Mouse (Mus musculus): ENCODE measurements around the gene Hmga1.
A peak's percentile ranks its signal among the peaks of the same experiment; 100 is the strongest.

Hmga1 gene

DNA sequence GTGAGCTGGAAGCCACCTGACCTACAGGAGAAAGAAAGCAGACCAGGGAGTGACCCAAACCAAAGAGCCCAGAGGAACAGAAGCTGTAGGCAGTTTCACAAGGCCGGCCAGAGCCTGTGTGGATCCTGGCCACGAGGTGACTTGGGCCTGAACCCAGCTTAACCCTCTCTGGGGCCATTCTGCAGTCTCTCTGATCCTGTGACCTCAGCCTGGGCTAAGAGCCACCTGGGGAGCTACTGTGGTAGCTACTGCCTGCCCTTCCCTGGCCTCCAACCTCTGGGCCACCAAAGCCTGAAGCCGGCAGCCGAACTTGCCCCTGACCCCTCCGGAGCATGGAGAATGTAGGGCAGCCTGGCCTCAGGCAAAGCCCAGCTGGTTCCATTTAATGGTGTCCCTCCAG lies 27.5 kb upstream of the Hmga1 start:
- DNase-seq (ENCODE audit: low spot score): no peak

DNA sequence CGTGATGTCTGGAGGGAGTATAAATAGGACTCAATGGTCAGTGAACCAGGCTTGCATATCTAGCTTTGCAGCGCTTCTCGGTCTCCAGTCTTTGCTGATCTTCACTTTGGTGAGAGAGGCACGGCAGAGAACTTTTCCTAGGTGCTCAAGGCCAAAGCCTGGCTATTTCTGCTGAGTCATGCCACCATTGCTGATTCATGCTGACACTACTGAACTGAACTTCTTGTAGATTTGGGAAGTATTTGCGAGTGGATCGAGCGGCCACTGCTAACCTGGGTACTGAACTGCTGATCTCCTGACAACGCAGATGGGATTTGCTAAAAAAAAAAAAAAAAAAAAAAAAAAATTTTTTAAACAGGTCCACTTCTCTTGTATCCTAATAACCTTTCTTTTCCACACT lies 24.2 kb upstream of the Hmga1 start:
- no peak for DNase-seq (ENCODE audit: low spot score)

DNA sequence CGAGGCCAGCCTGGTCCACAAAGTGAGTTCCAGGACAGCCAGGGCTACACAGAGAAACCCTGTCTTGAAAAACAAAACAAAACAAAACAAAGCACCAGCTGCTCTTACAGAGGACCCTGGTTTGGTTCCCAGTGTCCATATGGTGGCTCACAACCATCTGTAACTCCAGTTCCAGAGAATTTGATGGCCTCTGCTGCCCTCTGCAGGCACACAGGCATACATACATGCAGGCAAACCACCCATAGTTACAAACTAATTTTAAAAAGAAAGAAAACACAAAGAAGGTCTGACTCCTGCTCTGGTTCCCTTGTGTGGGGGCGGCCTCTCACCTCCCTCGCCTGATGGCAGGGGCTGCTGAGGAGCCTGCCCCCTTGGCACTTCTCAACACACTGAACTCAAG lies 22.9 kb upstream of the Hmga1 start:
- no peak for DNase-seq (ENCODE audit: low spot score)

DNA sequence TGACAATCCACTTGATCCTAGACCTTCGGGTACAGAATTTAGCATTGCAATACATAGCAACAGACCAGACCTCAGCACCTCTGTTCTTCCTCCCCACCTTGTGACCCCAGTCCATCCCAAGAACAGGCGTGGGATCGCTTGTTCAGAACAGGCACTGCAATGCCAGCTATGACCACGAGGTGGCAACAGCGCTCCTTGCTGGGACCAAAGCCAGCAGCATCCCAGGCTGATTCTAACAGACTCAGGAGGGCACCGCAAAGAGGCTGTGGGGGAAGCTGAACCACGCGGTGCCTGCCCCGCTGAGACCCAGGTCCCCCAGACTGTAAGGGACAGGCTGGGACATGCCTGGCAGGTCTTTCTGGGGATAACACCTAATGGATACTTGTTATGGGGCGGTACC lies 21.6 kb upstream of the Hmga1 start:
- peak; percentile 86 for DNase-seq (ENCODE audit: low spot score)

DNA sequence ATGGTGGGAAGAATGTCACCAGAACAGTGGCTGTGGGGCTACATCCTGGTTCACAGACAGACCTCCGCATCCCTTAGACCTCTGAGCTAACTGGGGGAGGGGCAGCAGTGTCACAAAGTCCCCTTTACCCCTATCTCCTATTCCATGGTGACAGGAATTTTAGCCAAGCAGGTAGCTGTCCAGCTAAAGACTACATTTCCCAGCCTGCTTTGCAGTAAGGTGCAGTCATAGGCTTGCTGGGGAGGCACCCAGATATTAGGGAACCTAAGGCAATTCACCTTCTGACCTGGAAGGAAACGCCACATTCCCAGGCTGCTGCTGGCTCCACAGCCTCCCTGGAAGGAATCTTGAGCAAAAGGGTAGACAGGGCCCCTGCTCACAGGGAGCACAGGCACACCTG lies 15.0 kb upstream of the Hmga1 start:
- DNase-seq (ENCODE audit: low spot score): no peak

DNA sequence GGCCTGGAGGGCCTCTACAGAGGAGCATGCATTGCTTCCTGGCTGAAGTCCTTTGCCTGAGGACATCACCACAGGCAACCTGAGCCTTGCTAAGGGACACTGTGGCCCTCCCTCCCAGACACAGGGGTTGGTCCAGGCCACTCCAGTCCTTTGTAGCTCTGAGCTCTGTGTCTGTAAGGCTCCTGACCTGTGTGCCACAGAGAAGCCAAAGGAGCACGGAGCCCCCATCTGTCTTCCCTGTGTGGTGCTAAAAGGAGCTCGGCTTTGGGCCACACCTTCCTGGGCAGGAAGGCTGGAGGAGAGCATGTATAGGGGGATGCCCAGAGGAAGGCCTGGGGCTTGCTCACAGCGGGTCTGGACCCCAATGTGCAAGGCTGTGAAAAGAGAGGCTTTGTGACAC lies 14.3 kb upstream of the Hmga1 start:
- no peak for DNase-seq (ENCODE audit: low spot score)

DNA sequence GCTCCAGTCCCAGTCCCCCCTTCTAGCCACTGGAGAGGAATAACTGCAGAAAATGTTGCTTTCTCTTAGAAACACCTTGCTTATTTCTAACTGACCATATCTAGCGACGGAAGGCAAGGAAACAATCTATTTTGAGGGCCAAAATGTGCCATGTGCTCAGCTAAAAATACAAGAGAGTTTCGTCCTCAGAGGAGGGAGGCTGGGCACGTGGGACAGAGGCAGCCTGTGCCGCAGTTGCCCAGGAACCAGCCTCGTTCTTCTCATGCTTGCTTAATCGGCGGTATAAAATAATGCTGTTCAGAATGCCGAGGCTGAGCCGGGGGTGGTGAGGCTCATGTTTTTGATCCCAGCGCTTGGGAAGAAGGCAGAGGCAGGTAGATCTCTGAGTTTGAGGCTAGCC lies 11.7 kb upstream of the Hmga1 start:
- DNase-seq (ENCODE audit: low spot score): no peak

DNA sequence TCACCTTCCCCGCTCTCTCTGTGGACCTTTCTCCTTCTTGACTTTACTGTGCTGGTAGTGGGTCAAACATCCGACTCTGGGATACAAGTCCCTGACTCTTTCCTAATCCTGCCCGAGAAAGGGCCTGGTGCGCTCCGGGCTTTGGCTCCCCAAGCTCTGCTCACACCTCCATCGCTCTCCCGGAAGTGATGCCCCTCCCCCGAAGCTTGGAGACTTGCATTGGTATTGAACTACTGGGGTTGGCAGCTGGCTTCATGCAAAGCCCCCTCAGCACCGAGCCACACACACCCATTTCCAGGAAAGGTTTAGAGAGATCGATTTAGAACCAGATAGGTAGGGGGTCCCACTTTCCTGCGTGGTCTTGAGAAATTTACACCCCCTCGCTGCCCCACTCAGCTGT lies 10.3 kb upstream of the Hmga1 start:
- DNase-seq (ENCODE audit: low spot score): no peak

DNA sequence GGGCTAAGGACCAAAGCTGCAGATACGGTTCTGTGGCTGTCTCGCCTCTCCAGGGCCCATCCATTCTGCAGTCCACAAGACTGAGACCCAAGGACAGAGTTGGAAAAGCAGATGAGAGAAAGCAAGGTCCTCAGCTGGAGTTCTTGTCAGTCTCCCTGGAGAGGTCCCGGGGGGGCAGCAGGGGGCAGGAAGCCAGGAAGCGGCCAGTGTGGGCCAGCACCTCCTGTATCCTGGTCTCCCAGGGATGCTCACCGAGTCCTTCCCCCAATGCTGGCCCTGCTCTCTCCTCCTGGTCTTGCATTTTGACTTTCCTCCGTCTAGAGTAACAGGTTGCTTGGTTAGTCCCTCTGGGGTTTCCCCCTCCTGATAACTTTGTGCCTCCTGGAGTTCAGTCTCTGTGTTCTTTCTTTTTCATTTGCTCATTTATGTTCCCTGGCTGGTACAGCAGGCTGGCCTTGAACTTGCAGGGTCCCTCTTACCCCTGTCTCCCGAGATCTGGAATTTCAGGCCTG lies 9.7 kb upstream of the Hmga1 start:
- DNase-seq (ENCODE audit: low spot score): no peak

DNA sequence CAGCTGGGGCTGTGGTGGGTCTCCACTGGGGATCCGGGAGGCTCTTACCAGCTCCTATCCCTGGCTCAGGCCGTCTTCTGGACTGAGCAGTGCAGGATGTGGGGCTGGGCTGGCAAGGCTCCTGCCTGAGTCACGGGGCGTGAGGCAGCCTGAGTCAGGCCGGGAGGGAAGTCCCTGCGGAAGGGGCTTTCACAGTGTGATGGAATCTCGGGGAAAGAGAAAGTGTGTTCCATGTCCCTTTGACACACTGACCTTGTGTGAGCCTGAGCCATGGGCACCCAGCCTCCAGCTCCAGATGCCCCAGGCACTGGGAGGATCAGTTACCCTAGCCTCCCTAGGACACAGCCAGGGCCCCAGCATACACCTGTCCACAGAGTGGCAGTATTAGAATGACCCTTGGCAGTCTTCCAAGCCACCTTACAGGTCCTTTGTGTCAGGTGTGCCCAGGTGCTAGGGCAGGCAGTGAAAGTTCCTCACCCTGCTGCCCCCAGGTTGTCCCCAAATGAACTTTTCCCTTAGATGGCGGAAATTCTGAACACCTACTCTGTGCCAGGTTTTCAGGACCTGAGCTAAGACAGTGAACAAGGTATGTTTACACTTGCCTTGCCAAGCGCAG lies 8.9 kb upstream of the Hmga1 start:
- DNase-seq (ENCODE audit: low spot score): no peak

DNA sequence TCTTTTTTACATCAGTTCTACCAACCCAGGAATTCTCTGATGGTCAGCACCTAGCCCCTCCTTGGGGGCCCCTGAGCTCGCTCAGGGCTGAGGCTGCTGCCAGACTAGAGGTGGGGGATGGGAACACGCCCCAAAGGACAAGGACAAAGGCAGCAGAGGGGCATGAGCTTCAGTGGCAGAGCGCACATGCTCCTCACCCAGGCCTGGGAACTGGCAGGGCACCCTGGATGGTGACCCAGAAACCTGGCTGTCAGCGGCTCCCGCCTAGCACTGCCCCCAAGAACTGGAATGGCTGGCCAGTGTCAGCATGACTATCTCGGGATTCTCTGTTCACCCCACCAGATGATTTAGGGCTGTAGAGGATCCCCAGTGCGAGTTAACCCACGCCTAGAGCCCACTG lies 7.1 kb upstream of the Hmga1 start:
- DNase-seq (ENCODE audit: low spot score): no peak

DNA sequence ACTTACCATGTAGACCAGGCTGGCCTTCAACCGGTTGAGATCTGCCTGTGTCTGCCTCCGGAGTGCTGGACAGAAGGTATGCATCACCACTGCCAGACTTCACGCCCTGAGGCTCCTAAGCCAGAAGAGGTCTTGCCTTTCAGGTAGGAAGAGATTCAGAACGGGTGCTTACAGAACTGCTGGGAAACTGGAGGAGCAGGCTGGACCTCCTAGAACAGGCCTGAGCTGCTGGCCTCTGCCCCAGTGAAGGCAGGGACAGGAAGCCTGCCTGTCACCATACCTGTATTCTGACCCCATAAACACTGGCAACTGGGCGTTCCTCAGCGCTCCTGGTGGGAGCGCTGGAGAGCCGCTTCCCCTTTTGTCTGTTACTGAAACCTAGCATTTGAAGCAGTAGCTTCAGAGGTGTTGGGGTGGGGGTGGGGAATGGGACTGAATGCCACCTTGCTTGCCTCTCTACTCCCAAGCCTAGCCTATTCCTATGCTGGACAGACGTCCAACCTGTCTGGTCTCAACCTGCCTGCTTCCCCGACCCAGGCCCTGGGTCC lies 4.8 kb upstream of the Hmga1 start:
- no peak for DNase-seq (ENCODE audit: low spot score)

DNA sequence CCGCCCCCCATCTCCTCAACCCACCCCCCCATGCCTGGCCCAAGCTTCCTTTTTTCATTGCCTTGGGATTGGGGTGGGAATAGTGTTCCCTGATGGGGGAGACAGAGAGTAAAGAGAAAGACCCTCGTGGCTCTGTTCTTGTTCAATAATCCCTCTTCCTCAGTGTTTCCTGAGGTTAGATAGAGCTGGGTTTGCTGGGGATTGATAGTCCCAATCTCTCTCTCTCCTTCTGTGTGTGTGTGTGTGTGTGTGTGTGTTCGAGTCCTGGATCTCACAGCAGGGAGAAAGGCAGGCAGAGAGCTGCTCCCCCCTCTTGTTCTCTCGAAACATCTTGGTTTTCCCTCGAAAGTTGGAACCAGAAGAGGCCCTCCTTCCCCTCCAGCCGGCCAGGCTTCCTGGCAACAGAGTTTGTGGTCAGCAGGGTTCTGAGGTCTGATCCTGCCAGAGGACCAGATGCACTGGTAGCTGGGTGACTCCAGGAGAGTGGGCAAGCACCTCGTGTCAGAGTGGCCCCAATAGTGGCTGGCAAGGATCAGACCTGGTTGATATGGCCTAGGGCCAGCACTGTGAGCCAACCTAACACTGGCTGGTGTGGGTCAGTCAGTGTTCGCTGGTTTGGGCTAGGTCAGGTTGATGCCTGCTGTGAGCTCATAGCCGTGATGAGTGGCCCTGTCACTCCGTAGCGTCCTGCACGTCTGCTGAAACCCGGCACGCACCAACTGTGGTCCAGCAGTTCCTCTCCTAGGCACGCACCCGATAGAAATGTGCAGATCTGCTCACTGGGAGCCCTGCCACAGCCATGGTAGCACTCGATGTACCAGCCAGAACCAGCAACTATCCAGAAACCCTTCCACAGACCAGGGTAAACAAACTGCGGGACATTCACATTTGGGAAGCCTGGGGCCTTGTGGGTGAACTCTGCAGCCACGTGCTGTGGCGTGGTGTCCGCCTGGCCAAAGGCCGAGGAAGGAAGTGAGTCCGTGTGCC lies 3.8 kb upstream of the Hmga1 start:
- no peak for DNase-seq (ENCODE audit: low spot score)

DNA sequence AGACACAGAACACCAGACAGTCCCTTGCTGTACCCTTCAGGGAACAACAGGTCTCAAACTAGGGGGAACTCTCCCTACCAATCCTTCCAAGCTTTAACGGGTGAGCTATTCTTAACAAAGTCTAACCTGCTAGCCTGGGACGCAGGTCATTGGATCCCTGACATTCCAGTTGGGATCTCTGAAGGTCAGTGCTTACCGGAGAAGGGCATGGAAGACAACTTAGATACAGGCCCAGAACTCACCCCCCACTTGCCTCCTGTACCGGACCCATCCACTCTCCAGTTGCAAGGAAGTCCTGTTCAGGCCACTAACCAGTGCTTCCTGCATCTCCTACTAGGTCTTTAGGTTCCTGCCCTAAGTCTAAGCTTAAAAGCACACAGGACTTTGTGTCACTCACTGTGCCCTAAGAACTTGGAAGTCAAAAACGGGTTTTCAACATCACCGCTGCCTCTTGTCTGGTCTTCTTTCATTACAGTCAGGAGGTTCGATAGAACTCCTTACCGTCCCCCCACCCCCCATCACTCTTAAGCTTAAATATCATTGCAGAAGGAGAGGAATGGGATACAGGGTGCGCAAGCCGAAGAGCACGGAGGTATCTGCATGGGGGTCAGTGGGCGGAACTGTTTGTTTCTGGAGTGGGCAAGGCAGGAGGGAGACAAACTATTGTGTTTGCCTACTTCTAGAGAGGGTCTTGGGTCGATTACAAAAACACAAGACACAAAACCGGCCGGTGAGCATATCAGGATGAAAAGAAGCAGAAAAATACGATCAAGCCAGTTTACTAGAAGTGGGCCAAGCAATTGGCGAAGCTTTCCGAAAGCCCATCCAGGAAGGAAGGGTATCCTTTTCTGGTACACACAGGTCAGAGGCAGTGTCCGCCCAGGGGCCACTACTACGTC lies 2.0 kb upstream of the Hmga1 start:
- DNase-seq (ENCODE audit: low spot score): no peak

DNA sequence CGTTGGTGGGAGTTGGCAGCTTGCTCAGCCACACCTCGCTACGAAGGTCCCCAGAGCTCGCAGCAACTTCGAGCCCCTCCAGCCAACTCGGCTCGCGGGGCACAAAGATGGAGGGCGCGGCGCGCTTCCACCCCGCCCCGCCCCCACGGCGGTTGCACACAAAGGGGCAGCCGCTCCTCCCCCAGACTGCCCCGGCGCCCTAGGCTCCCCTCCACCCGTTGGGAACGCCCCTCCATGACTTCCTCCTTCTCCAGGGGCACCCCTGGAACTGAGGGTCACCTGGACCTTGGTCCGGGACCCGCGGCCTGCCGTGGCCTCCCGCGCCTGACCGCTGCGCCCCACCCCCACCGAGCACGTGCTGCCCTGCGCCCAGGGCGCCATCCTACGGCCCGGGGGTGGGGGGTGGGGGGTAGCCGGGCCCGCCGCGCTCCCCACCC lies 1.2 kb upstream of the Hmga1 start:
- DNase-seq (ENCODE audit: low spot score): peak; percentile 30

DNA sequence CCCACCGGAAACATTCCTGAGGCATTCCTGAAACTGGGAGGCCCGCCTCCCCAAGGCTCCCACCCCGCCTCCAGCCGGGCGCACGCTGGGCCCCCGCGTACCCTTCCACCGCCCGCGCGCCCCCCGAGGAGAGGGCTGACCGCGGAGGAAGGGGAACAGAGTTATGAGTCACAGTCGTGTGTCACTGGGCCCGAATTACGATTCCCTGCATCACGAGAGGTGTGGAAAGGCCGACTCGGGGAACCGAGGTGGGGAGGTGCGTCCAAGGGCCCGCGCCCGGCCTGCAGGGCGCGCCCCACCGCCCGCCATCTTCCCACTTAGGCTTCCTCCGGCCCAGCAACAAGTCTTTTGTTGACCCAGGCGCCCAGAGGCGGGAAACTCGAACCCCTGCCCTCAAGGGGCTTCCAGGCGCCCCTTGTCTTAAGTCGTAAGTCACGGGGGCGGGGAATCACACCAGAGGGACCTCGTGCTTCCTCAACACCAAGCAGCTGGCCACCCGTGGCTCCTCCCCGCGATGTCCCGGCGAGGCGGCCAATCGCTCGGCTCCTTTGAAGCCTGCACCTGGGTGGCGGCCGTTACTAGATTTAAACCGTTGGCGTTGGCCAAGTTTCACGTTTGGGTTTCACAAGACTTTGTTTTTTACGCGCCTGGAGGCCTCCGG lies 655 bp upstream of the Hmga1 start:
- DNase-seq (ENCODE audit: low spot score): peak; percentile 71

DNA sequence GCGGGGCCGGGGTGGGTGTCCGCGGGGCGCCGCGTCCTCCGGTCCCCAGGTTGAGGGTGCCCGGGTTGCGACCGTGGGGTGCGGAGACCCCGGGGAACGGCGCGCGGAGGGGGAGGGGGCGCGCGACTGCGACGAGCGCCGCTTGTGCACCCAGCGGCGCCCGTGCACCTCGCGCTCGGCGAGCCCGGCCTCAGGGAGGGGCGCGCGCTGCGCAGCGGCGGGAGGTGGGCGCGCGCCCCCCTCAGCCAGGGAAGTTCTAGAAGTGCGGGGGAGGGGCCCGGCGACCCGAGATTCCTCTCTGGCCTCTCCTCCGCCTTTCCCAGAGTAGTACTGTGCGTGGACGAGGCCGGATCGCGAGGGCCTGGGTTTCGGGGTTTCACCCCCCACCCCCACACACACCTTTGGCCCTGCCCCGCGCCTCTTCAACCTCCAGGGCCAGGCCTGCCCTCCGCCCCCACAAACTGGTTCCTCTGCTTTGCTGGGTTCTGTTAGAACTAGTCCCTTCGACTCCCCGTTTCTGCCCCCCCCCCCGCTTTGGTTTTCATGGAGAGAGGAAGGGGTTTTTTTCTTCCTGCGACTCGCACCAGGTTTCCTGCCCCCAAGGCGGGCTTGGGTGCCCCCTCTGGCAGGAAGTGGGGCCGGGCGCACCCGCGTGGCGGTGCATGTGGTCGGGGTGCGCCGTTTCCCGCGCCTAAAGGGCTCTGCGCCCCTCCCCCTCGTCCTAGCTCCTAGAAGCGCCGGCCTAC lies 1.1 kb downstream of the Hmga1 start:
- peak; percentile 79 for DNase-seq (ENCODE audit: low spot score)

DNA sequence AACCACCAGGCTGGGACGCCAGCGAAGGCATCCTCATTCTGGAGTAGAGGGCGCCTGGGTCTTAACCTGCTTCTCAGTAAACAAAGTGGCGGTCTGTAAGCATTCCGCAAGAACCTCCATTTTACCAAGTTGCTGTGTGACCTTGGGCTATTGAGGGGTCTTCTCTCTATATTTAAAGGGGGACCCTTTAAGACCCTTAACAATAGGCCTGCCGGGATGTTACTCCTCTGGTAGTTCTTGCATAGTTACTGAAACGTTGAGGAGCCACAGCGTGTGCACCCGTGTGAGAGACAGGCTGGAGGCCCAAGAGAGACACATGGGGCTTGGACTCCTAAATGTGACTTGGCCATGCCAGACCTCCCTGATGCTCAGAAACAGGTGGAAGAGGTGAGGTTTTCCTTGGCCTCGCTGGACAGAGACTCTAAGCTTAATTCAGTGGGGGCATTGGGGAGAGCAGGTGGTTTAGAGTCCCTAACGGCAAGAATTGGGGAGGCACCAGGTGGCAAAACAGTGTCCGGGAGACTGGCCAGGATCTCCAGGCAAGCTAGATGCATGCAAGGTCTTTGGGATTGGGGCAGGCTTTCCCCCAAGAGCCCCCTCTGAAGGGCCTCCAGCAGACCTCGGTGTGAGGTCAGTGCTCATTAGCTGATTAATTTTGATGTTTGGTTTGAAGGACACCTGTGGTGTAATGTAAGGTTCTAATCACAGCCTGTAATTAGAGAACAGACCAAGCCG lies 1.8 kb downstream of the Hmga1 start:
- no peak for DNase-seq (ENCODE audit: low spot score)

DNA sequence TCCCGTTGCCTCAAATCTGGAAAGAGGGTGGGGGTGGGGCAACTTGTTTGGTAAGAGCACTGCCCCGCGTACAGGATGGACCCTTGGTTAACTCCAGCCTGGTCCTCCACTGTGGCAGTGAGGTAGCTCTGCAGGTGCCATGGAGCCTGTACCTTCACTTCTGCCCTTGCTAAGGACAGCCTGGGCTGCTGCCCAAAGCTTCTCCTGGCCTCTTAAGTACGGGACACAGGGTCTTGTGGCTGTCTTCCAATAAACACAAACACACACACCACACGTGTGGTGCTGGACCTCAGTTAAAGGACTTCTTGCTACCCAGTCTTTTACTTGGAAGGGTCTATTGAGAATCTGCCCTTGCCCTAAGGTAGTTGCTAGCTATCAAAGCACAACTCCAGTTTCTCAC lies 2.5 kb downstream of the Hmga1 start:
- DNase-seq (ENCODE audit: low spot score): no peak

DNA sequence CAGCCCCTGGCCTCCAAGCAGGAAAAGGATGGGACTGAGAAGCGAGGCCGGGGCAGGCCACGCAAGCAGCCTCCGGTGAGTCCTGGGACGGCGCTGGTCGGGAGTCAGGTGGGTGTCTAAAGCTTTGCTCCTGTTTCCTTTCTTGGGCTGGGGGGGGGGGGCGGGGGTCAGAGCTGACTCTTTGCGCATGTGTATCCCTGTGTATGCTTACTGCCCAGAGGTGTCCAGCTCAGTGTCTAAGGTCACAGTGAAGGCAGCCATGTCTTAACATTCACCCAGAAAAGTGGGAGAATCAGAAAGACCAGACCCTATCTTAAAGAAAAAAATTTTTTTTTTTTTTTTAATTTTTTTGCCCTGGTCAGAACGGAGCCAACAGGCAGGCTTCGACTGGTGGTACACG lies 3.3 kb downstream of the Hmga1 start:
- no peak for DNase-seq (ENCODE audit: low spot score)

Data from T-cell, adult 2 months (primary cell).